Mouse (Mus musculus): ENCODE results near the gene Rps11. TPM values are rescaled to one million over a fixed set of nuclear protein-coding genes. Genes with fewer than 3 reads are reported as not detected.
"Not testable (repeated sequence)": the region's sequence is repeated elsewhere in the genome, so short reads cannot be mapped to it uniquely, and the experiment has no call there.

The Rps11 gene
- polyA plus RNA-seq, 1 experiment from 2014 or later = 1,608 TPM

DNA sequence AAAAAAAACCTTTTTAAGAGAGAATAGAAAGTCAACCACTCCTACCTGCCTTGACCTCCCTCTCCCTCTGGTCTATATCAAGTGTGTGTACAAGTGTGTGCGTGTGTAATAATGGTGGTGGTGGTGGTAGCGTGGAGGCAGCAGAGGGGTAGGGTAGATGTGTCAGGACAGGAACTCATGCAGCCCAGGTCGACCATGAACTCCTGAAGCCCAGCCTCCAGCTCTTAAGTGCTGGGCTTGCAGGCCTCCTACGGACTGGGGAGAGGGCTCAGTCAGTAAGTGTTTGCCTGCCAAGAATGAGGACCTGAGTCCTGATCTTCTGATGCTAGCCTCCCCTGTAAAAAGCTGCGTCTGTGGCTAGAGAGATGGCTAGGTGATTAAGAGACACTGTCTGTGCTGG, 19.3 kb downstream of the Rps11 start:
- peaks cover 10% of the 10 kb centered on the region for H3K4me1 ChIP-seq (ENCODE audit: control insufficient read depth, insufficient read depth, low read length)
- ATAC-seq (ENCODE audit: low read depth) = no peak
- H3K36me3 ChIP-seq (ENCODE audit: control insufficient read depth, insufficient read depth, low read length) = no peaks in the 10 kb centered on the region
- no peak overlapping the region for H3K4me2 ChIP-seq (ENCODE audit: low read depth, low read length)
- no peaks in the 10 kb centered on the region for H3K9me3 ChIP-seq (ENCODE audit: control insufficient read depth, low read length)
- 80% methylated on average over 5 of the region's 5 CpGs for WGBS
- no peak overlapping the region for H3K9ac ChIP-seq (ENCODE audit: low read depth, low read length)
- H3K4me3 ChIP-seq (ENCODE audit: low read depth, low read length) = no peak overlapping the region
- H3K27me3 ChIP-seq (replicated peaks; ENCODE audit: control insufficient read depth, insufficient read depth, low read length) = no peaks in the 10 kb centered on the region
- H3K27ac ChIP-seq (replicated peaks; ENCODE audit: low read depth, low read length) = no peak overlapping the region
- DNase-seq (ENCODE audit: low spot score) = no peak

GRCm38 (mm10) chr7:45103652-45104180, 20.5 kb downstream of the Rps11 start, which contains the start of gene Fcgrt:
Gene Fcgrt (minus strand): TSS chr7:45103851.
- peak within 1 kb of the TSS; percentile 69 for H3K4me2 ChIP-seq (ENCODE audit: low read depth, low read length)
- ATAC-seq (ENCODE audit: low read depth) (peak; percentile 97), DNase-seq (ENCODE audit: low spot score) (peak; percentile 97)
- no peaks in the 10 kb centered on the region for H3K27me3 ChIP-seq (replicated peaks; ENCODE audit: control insufficient read depth, insufficient read depth, low read length)
- peaks cover 10% of the 10 kb centered on the region for H3K4me1 ChIP-seq (ENCODE audit: control insufficient read depth, insufficient read depth, low read length)
- no peaks in the 10 kb centered on the region for H3K9me3 ChIP-seq (ENCODE audit: control insufficient read depth, low read length)
- peak within 1 kb of the TSS; percentile 96 for H3K27ac ChIP-seq (replicated peaks; ENCODE audit: low read depth, low read length)
- peak within 1 kb of the TSS; percentile 69 for H3K9ac ChIP-seq (ENCODE audit: low read depth, low read length)
- 35% methylated on average over 7 of the region's 7 CpGs for WGBS
- H3K4me3 ChIP-seq (ENCODE audit: low read depth, low read length) = peak within 1 kb of the TSS; percentile 40
- 0 out of 2 replicates have a peak, but pooled peaks cover 2% of the 10 kb centered on the region for H3K36me3 ChIP-seq (ENCODE audit: control insufficient read depth, insufficient read depth, low read length)

GRCm38 (mm10) chr7:45102940-45103585, 21.2 kb downstream of the Rps11 start:
- ATAC-seq (ENCODE audit: low read depth) = peak; percentile 32
- 56% methylated on average over 9 of the region's 9 CpGs for WGBS
- Histone ChIP-seq H3K9me3 (ENCODE audit: control insufficient read depth, low read length) (no peaks in the 10 kb centered on the region), H3K27ac (replicated peaks; ENCODE audit: low read depth, low read length) (peak overlapping the region; percentile 96), H3K36me3 (ENCODE audit: control insufficient read depth, insufficient read depth, low read length) (0 out of 2 replicates have a peak, but pooled peaks cover 2% of the 10 kb centered on the region), H3K4me2 (ENCODE audit: low read depth, low read length) (peak overlapping the region; percentile 69), H3K4me3 (ENCODE audit: low read depth, low read length) (peak overlapping the region; percentile 40), H3K9ac (ENCODE audit: low read depth, low read length) (peak overlapping the region; percentile 69), H3K27me3 (replicated peaks; ENCODE audit: control insufficient read depth, insufficient read depth, low read length) (no peaks in the 10 kb centered on the region), H3K4me1 (ENCODE audit: control insufficient read depth, insufficient read depth, low read length) (peaks cover 10% of the 10 kb centered on the region)
- no peak for DNase-seq (ENCODE audit: low spot score)

DNA sequence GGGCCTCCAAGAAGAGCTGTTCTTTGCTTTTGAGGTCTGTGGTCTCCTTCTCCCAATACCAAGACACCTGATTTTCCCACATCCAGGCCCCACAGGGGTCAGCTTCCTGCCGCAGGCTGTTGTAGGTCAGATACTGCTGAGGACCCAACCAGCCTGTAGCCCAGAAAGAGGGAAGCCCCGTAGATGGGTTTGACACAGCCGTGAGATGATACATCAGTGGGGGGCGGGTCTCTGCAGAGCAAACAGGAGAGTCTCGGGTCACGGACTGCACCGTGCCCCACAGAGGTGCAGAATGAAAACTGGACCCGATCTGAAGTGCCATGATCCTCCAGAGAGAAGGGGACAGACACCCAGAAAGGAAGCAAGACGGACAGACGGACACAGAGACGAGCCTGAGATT, 21.8 kb downstream of the Rps11 start:
- H3K27me3 ChIP-seq (replicated peaks; ENCODE audit: control insufficient read depth, insufficient read depth, low read length) = no peaks in the 10 kb centered on the region
- peak overlapping the region; percentile 40 for H3K4me3 ChIP-seq (ENCODE audit: low read depth, low read length)
- WGBS = 87% methylated on average over 11 of the region's 11 CpGs
- no peaks in the 10 kb centered on the region for H3K9me3 ChIP-seq (ENCODE audit: control insufficient read depth, low read length)
- no peak overlapping the region for H3K9ac ChIP-seq (ENCODE audit: low read depth, low read length)
- no peak for ATAC-seq (ENCODE audit: low read depth)
- H3K4me2 ChIP-seq (ENCODE audit: low read depth, low read length) = peak overlapping the region; percentile 69
- H3K27ac ChIP-seq (replicated peaks; ENCODE audit: low read depth, low read length) = peak overlapping the region; percentile 96; the same call in 1 of the 2 replicates
- H3K4me1 ChIP-seq (ENCODE audit: control insufficient read depth, insufficient read depth, low read length) = peaks cover 10% of the 10 kb centered on the region
- DNase-seq (ENCODE audit: low spot score) = no peak
- H3K36me3 ChIP-seq (ENCODE audit: control insufficient read depth, insufficient read depth, low read length) = peaks cover 5% of the 10 kb centered on the region; the same call in 1 of the 2 replicates

- ATAC-seq (ENCODE audit: low read depth) = no peak
- WGBS = 84% methylated on average over 6 of the region's 6 CpGs
Measured at GRCm38 (mm10) chr7:45100046-45100445, 24.2 kb downstream of the Rps11 start.

GRCm38 (mm10) chr7:45098541-45099240, 25.5 kb downstream of the Rps11 start:
- 91% methylated on average over 8 of the region's 8 CpGs for WGBS
- peaks cover 16% of the 10 kb centered on the region for H3K36me3 ChIP-seq (ENCODE audit: control insufficient read depth, insufficient read depth, low read length)
- H3K9me3 ChIP-seq (ENCODE audit: control insufficient read depth, low read length) = no peaks in the 10 kb centered on the region
- no peaks in the 10 kb centered on the region for H3K27me3 ChIP-seq (replicated peaks; ENCODE audit: control insufficient read depth, insufficient read depth, low read length)
- ATAC-seq (ENCODE audit: low read depth) (no peak), DNase-seq (ENCODE audit: low spot score) (no peak)
- H3K4me3 ChIP-seq (ENCODE audit: low read depth, low read length) = no peak overlapping the region
- no peak overlapping the region for H3K4me2 ChIP-seq (ENCODE audit: low read depth, low read length)
- no peak overlapping the region for H3K9ac ChIP-seq (ENCODE audit: low read depth, low read length)
- peaks cover 10% of the 10 kb centered on the region for H3K4me1 ChIP-seq (ENCODE audit: control insufficient read depth, insufficient read depth, low read length)
- no peak overlapping the region for H3K27ac ChIP-seq (replicated peaks; ENCODE audit: low read depth, low read length)

More at GRCm38 (mm10) chr7:45100046-45100445, 24.2 kb downstream of the Rps11 start:
- Histone ChIP-seq H3K9ac (ENCODE audit: low read depth, low read length) (no peak overlapping the region), H3K36me3 (ENCODE audit: control insufficient read depth, insufficient read depth, low read length) (peaks cover 16% of the 10 kb centered on the region), H3K27me3 (replicated peaks; ENCODE audit: control insufficient read depth, insufficient read depth, low read length) (no peaks in the 10 kb centered on the region), H3K9me3 (ENCODE audit: control insufficient read depth, low read length) (no peaks in the 10 kb centered on the region), H3K4me1 (ENCODE audit: control insufficient read depth, insufficient read depth, low read length) (peaks cover 10% of the 10 kb centered on the region), H3K27ac (replicated peaks; ENCODE audit: low read depth, low read length) (no peak overlapping the region), H3K4me3 (ENCODE audit: low read depth, low read length) (no peak overlapping the region), H3K4me2 (ENCODE audit: low read depth, low read length) (no peak overlapping the region)
- DNase-seq (ENCODE audit: low spot score) = no peak

DNA sequence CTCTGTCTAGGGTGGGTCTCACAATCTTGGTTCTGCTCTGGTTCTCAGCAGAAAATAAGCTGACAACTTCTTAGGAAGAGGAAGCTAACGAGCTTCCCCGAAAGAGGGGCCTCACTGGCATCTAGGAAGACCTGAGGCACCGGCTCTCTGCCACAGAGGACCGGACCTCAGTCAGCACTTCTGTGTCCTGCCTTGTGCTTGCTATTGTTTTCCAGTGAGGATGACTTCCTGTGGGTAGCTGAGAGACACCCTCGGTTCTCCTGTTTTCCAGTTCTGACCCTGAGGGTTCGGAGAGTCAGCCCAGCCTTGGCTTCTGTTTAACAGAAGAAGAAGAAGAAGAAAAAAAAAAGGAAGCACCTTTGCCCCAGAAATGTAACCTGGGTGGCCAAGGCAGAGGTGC, 26.8 kb downstream of the Rps11 start:
- no peaks in the 10 kb centered on the region for H3K27me3 ChIP-seq (replicated peaks; ENCODE audit: control insufficient read depth, insufficient read depth, low read length)
- no peak overlapping the region for H3K4me2 ChIP-seq (ENCODE audit: low read depth, low read length)
- H3K4me1 ChIP-seq (ENCODE audit: control insufficient read depth, insufficient read depth, low read length) = peaks cover 9% of the 10 kb centered on the region
- no peak overlapping the region for H3K27ac ChIP-seq (replicated peaks; ENCODE audit: low read depth, low read length)
- WGBS = 47% methylated on average over 6 of the region's 6 CpGs
- H3K36me3 ChIP-seq (ENCODE audit: control insufficient read depth, insufficient read depth, low read length) = peaks cover 16% of the 10 kb centered on the region
- DNase-seq (ENCODE audit: low spot score) = no peak
- no peak overlapping the region for H3K4me3 ChIP-seq (ENCODE audit: low read depth, low read length)
- H3K9me3 ChIP-seq (ENCODE audit: control insufficient read depth, low read length) = no peaks in the 10 kb centered on the region
- H3K9ac ChIP-seq (ENCODE audit: low read depth, low read length) = no peak overlapping the region
- no peak for ATAC-seq (ENCODE audit: low read depth)

DNA sequence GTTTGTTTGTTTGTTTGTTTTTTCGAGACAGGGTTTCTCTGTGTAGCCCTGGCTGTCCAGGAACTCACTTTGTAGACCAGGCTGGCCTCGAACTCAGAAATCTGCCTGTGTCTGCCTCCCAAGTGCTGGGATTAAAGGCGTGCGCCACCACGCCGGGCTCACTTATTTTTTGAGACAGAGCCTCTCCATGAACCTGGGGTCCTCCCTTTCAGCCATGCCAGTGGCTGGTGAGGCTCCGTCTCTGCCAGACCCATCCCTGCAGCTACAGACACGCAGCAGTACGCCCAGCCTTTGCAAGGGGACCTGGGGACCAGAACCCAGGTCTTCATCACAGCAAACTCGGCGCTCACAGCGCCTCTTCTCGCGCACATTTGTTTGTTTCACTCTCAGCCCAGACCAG, 28.3 kb downstream of the Rps11 start:
- DNase-seq (ENCODE audit: low spot score); H3K27ac ChIP-seq (replicated peaks; ENCODE audit: low read depth, low read length); H3K4me2 ChIP-seq (ENCODE audit: low read depth, low read length); H3K9me3 ChIP-seq (ENCODE audit: control insufficient read depth, low read length); ATAC-seq (ENCODE audit: low read depth); H3K9ac ChIP-seq (ENCODE audit: low read depth, low read length); H3K27me3 ChIP-seq (replicated peaks; ENCODE audit: control insufficient read depth, insufficient read depth, low read length); H3K4me1 ChIP-seq (ENCODE audit: control insufficient read depth, insufficient read depth, low read length); H3K4me3 ChIP-seq (ENCODE audit: low read depth, low read length): not testable (repeated sequence)
- peaks cover 16% of the 10 kb centered on the region for H3K36me3 ChIP-seq (ENCODE audit: control insufficient read depth, insufficient read depth, low read length)
- WGBS = 93% methylated on average over 14 of the region's 14 CpGs
